Comparison of ENCODE assay signal across 18 mouse cellular contexts in genomic region chr8:88538976-88539371, GRCm38 (mm10). TPM values are rescaled to one million over a fixed set of nuclear protein-coding genes. Genes with fewer than 3 reads are reported as not detected.
DNase-seq lines count a peak whose midpoint lies in the region; ATAC-seq and TF ChIP-seq lines count a peak whose summit lies in the region.
"Had no signal": no experiment of that assay in that cellular context is flagged by ENCODE, and none has a peak within 500 bp of the region (broad histone marks: within the 10 kb centered on the region; RNA-seq: fewer than 3 reads in every experiment).

No protein-coding gene starts in this region.

- H3K9ac ChIP-seq in heart, embryonic 16.5 days (ENCODE audit: low read length): no peak overlapping the region
- H3K9ac ChIP-seq in liver, postnatal 0 days (replicated peaks): no peak overlapping the region
- H3K9ac ChIP-seq in stomach, postnatal 0 days (ENCODE audit: low read length): no peak overlapping the region
- H3K9ac ChIP-seq: heart, embryonic 12.5 days; hindbrain, embryonic 15.5 days; liver, embryonic 14.5 days had no signal

- H3K27me3 ChIP-seq in heart, embryonic 16.5 days (ENCODE audit: control insufficient read depth, insufficient read depth, low read length): no peaks in the 10 kb centered on the region
- no peaks in the 10 kb centered on the region for H3K27me3 ChIP-seq in liver, postnatal 0 days (ENCODE audit: insufficient read depth, low read length)
- H3K27me3 ChIP-seq in stomach, postnatal 0 days (ENCODE audit: control insufficient read depth, insufficient read depth, low read length): no peaks in the 10 kb centered on the region
- H3K27me3 ChIP-seq: heart, embryonic 12.5 days; hindbrain, embryonic 15.5 days had no signal

- peak overlapping the region; percentile 17; the same call in 1 of the 2 replicates for H3K27ac ChIP-seq in heart, embryonic 16.5 days (ENCODE audit: low read length)
- peak overlapping the region; percentile 55; the same call in 1 of the 2 replicates for H3K27ac ChIP-seq in liver, postnatal 0 days (ENCODE audit: low read depth)
- H3K27ac ChIP-seq in stomach, postnatal 0 days (replicated peaks): peak overlapping the region; percentile 53
- H3K27ac ChIP-seq: embryonic facial prominence, embryonic 10.5 days; hindbrain, embryonic 15.5 days; liver, embryonic 14.5 days had no signal

- 73% methylated on average over 7 of the region's 7 CpGs for WGBS in heart, embryonic 16.5 days
- 72% methylated on average over 7 of the region's 7 CpGs for WGBS in liver, postnatal 0 days (ENCODE audit: insufficient replicate concordance)
- WGBS in stomach, postnatal 0 days: 79% methylated on average over 7 of the region's 7 CpGs

- ATAC-seq in heart, embryonic 16.5 days (replicated peaks; ENCODE audit: extremely low read depth, insufficient read depth, low FRiP score): no peak
- no peak for ATAC-seq in liver, postnatal 0 days
- no peak for ATAC-seq in stomach, postnatal 0 days (ENCODE audit: low FRiP score, low TSS enrichment)

- no peak for TF ChIP-seq EP300 in liver, postnatal 0 days (IDR thresholded peaks at IDR 0.05; ENCODE audit: low read depth)
- no peak for TF ChIP-seq EP300 in stomach, postnatal 0 days (optimal IDR thresholded peaks at IDR 0.05)

- no peak for TF ChIP-seq CTCF in liver, postnatal 0 days (IDR thresholded peaks at IDR 0.05; ENCODE audit: low read depth)
- no peak for TF ChIP-seq CTCF in stomach, postnatal 0 days (IDR thresholded peaks at IDR 0.05; ENCODE audit: low read depth)

- H3K4me3 ChIP-seq in heart, embryonic 16.5 days (ENCODE audit: low read length): no peak overlapping the region
- H3K4me3 ChIP-seq in liver, postnatal 0 days (ENCODE audit: low read depth, low read length): no peak overlapping the region
- no peak overlapping the region for H3K4me3 ChIP-seq in stomach, postnatal 0 days (ENCODE audit: low read depth, low read length)
- H3K4me3 ChIP-seq: embryonic facial prominence, embryonic 10.5 days; heart, embryonic 12.5 days; hindbrain, embryonic 15.5 days; myocyte had no signal

- H3K4me2 ChIP-seq in heart, embryonic 16.5 days (ENCODE audit: low read depth, low read length): no peak overlapping the region
- H3K4me2 ChIP-seq in liver, postnatal 0 days (ENCODE audit: low read depth, low read length): no peak overlapping the region
- H3K4me2 ChIP-seq in stomach, postnatal 0 days (replicated peaks; ENCODE audit: low read depth): no peak overlapping the region
- H3K4me2 ChIP-seq: heart, embryonic 12.5 days; hindbrain, embryonic 15.5 days had no signal

- intact Hi-C loops in heart, postnatal 14 days (cut with DNase I): loop anchor here (5.0 kb wide), 1 partner anchor 153 kb away; no protein-coding TSS in a partner anchor

- no peaks in the 10 kb centered on the region; the same call in 1 of the 2 replicates for H3K4me1 ChIP-seq in heart, embryonic 16.5 days (ENCODE audit: control insufficient read depth, insufficient read depth, low read length)
- no peaks in the 10 kb centered on the region for H3K4me1 ChIP-seq in liver, postnatal 0 days (ENCODE audit: insufficient read depth)
- no peaks in the 10 kb centered on the region; the same call in 1 of the 2 replicates for H3K4me1 ChIP-seq in stomach, postnatal 0 days (replicated peaks; ENCODE audit: control insufficient read depth, insufficient read depth)

- no peaks in the 10 kb centered on the region for H3K9me3 ChIP-seq in heart, embryonic 16.5 days (replicated peaks; ENCODE audit: control insufficient read depth, low read length)
- H3K9me3 ChIP-seq in liver, postnatal 0 days (ENCODE audit: low read length): no peaks in the 10 kb centered on the region
- no peaks in the 10 kb centered on the region for H3K9me3 ChIP-seq in stomach, postnatal 0 days (ENCODE audit: control insufficient read depth, low read length)
- H3K9me3 ChIP-seq: embryonic facial prominence, embryonic 10.5 days; heart, embryonic 12.5 days; hindbrain, embryonic 15.5 days had no signal

- DNase-seq in heart, postnatal 14 days: no peak
- DNase-seq in liver, postnatal 0 days: no peak
- DNase-seq in liver: no peak
- DNase-seq in lung, postnatal 10 days: peak; percentile 46
- no peak for DNase-seq in stomach, postnatal 0 days (ENCODE audit: low spot score)
- DNase-seq in adrenal gland, postnatal 25 days: no peak
- DNase-seq: cerebellum, adult 8-10 months; kidney, adult 2 months; kidney, postnatal 36 days; midbrain, embryonic 14.5 days; spleen, adult 18-20 months had no signal

- H3K36me3 ChIP-seq in heart, embryonic 16.5 days (ENCODE audit: control insufficient read depth, insufficient read depth): no peaks in the 10 kb centered on the region
- no peaks in the 10 kb centered on the region for H3K36me3 ChIP-seq in liver, postnatal 0 days (replicated peaks; ENCODE audit: insufficient read depth, low read length)
- H3K36me3 ChIP-seq in stomach, postnatal 0 days (ENCODE audit: control insufficient read depth, insufficient read depth, low read length): no peaks in the 10 kb centered on the region
- H3K36me3 ChIP-seq: heart, embryonic 12.5 days; hindbrain, embryonic 15.5 days had no signal

RNA-seq across cellular contexts. Expression of gene Nkd1, which starts 17.8 kb away (rescaled TPM):
- 12.3 and 15.4 TPM in 2 replicates for polyA plus RNA-seq in heart, embryonic 16.5 days (2015; fragmentation: Nextera tagmentation; extraction: Ambion mirVana)
- total RNA-seq in heart, postnatal 14 days (2021): 1 to 10 TPM; 3.0 to 3.3 TPM
- 2.5 and 2.9 TPM in 2 replicates for polyA plus RNA-seq in liver, postnatal 0 days (2015; fragmentation: Nextera tagmentation; extraction: Ambion mirVana)
- polyA plus RNA-seq in stomach, postnatal 0 days (2015; fragmentation: Nextera tagmentation; extraction: Ambion mirVana): 57.4 and 58.8 TPM in 2 replicates
- total RNA-seq in adrenal gland, postnatal 25 days (2021): 44.0 and 44.8 TPM in 2 replicates
- total RNA-seq: common myeloid progenitor, adult 5-6 weeks had no signal
